Mouse (Mus musculus) C3H10T1/2 (cell line): ENCODE data around the gene Cyp2c68. TPM values are rescaled to one million over a fixed set of nuclear protein-coding genes. Genes with fewer than 3 reads are reported as not detected.

Experiments used
- polyA plus RNA-seq, 2 experiments: library from polyadenylated mRNA; unstranded; fragments of >200 nt; fragmentation: generic; extraction: Trizol; gene quantifications; one replicate each; pipeline ENCODE4 v1.2.1; 2012; ENCODE audit warnings: missing spikeins in 2 of 2

Cyp2c68 gene
- polyA plus RNA-seq: not detected

DNA sequence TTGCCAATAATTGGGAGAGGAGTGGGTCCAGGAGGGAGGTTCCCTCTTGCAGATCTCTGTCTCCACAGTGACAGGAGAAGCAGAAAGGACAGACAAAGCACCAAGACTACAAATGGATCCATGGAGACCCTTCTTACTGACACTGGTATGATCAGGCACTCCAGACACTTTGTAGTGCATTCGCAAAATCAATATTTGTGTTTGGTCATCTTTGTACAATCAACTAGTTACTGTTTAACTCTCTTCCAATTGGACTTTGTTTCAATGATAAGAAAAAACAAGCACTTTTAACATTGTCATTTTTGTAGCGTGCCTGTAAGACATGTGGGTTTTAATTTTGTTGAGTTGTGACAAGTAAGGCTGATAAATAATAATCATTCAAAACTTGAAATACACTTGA, at the start of gene Cyp2c68:
TSS of gene Cyp2c68 (minus strand) at position 135 of the 400 bp plus-strand sequence.

GRCm38 (mm10) chr19:39648938-39649337, 91.9 kb downstream of the Cyp2c68 start, which contains the start of gene Cyp2c67:
Gene Cyp2c67, minus strand, starts transcription at chr19:39649051.

Other genes starting within 250 kb of the Cyp2c68 start
- not detected for gene Cyp2c39, start 230.2 kb downstream of the Cyp2c68 start, polyA plus RNA-seq
- not detected for gene Cyp2c67, start 92.0 kb downstream of the Cyp2c68 start, polyA plus RNA-seq
- not detected for gene Cyp2c40, start 71.8 kb upstream of the Cyp2c68 start, polyA plus RNA-seq
- not detected for gene Cyp2c69, start 145.7 kb upstream of the Cyp2c68 start, polyA plus RNA-seq